Mouse (Mus musculus) layer of hippocampus, adult 2 months (tissue): ENCODE measurements around the gene Pik3r1. TPM values are rescaled to one million over a fixed set of nuclear protein-coding genes. Genes with fewer than 3 reads are reported as not detected.
A peak's percentile ranks its signal among the peaks of the same experiment; 100 is the strongest.

Experiments used
- DNase-seq, 2 experiments: peaks; one replicate each; pipeline ENCODE4 v3.0.0; 2022; ENCODE audit warnings: low spot score in 2 of 2
- H3K27ac ChIP-seq: fragments of 200-600 bp; 2 replicates; pipeline ENCODE4 v1.8.1; 2022
- H3K4me3 ChIP-seq: fragments of 200-600 bp; 2 replicates; pipeline ENCODE4 v1.8.1; 2022; ENCODE audit warnings: mild to moderate bottlenecking
- CTCF ChIP-seq: fragments of 200-600 bp; conservative IDR thresholded peaks from 2 replicates; pipeline ENCODE4 v1.8.1; 2022; ENCODE audit warnings: antibody characterized with exemption, mild to moderate bottlenecking, moderate library complexity
- total RNA-seq, 2 experiments: library from RNA; stranded (reverse); gene quantifications; 2 replicates each; pipeline ENCODE4 v1.2.3; 2021

The Pik3r1 gene
- total RNA-seq, 2 experiments from 2014 or later = 79.8 to 80.8 TPM

DNA sequence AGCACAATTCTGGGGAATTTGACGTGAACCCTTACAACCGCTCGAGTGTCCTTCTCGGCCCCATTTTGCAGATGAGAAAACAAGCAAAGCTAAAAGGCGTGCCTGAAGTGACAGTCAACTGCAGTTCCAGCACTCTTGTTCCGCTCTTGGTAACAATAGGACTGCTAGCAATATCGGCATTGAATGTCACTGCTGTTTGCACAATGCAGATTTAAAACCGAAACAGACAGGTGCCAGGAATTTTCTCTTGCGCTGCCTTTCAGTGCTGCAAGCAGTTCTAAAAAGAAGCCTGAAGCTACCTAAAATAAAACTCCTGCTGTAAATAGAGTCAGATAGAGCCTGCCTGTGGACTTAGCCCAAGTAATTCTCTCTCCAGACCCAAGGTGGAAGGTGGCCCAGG, 4.3 kb downstream of the Pik3r1 start:
- no peak for DNase-seq
- H3K4me3 ChIP-seq = peak overlapping the region; percentile 28
- H3K27ac ChIP-seq = 0 out of 2 replicates have a peak overlapping the region, but pooled peaks have one; percentile 23
- TF ChIP-seq CTCF = no peak

- no peak for DNase-seq
- Histone ChIP-seq H3K27ac (0 out of 2 replicates have a peak overlapping the region, but pooled peaks have one; percentile 39), H3K4me3 (peak overlapping the region; percentile 28; the same call in 1 of the 2 replicates)
- TF ChIP-seq CTCF = peak; percentile 46
Observed at GRCm38 (mm10) chr13:101763149-101763548, 4.9 kb downstream of the Pik3r1 start.

DNA sequence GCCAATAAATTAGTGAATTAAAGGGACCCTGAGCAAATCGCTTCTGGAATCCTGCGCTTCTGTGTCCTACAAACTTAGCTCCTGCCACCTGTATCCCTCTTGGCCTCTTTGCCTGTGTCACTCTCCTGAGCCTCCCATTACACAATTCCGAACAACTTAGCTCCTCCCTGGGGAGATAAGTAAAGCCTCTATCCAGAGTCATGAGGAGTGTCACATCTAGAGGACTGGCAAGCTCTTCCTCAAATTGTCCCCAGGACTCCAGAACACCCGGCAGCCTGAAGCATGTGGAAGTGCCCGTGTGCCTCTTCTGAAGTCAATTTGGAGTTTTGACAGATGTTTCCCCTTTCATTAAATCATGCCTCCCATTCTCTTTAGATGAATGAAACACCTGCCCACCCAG, 6.4 kb downstream of the Pik3r1 start:
- DNase-seq = no peak
- TF ChIP-seq CTCF = no peak

DNA sequence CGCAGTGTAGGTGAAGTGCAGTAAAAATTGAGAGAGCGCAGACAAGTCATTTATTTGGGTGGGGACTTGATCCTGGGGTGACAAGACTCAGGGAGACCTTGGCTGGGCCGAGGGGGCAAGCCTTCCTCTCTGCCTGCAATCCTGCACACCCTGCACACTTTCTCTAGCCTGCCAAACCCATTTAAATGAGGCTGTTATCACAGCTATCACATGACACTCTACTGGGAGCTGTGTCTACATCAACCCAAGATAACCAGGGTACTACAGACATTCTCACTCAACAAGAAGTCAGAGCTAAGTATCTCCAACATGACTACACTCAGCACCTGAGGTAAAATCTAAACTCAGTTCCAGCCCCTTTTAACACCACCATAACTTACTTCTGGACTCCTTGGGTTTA, 7.1 kb downstream of the Pik3r1 start:
- no peak for TF ChIP-seq CTCF

More for the DNA sequence above, 6.4 kb downstream of the Pik3r1 start:
- Histone ChIP-seq H3K27ac (no peak overlapping the region), H3K4me3 (no peak overlapping the region)

GRCm38 (mm10) chr13:101760001-101760687, 7.9 kb downstream of the Pik3r1 start:
- Histone ChIP-seq H3K4me3 (no peak overlapping the region), H3K27ac (peak overlapping the region; percentile 70; the same call in 1 of the 2 replicates)
- DNase-seq = no peak
- no peak for TF ChIP-seq CTCF

More for the DNA sequence above, 7.1 kb downstream of the Pik3r1 start:
- no peak for DNase-seq
- H3K27ac ChIP-seq = peak overlapping the region; percentile 46; the same call in 1 of the 2 replicates
- H3K4me3 ChIP-seq = no peak overlapping the region

DNA sequence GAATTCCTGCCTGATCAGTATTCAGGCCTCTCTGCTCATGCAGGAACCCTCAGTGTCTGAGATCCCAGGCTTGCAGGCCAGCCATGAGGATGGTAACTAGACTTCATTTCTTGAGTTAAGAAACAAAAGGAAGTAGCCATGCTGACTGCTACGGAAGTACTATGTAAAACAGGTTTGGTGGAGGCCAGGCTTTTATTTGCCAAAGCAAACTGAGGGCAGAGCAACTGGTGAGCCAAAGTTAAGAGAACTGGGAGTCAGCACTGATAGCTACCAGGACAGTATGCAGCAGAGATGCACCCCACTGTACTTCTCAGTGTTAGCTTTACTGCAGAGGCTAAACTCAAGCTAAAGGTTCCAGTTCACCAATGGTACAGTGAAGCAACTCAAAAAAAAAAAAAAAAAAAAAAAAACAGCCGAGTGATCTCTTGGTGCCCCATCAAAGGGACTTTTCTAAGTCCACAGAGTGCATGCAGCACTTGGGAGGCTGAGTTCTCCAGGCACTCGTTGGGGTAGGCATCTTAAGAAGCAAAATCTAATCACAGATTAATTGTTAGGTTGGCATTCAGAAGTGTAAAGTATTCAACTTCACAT, 8.6 kb downstream of the Pik3r1 start:
- H3K4me3 ChIP-seq = no peak overlapping the region
- H3K27ac ChIP-seq = peak overlapping the region; percentile 70
- no peak for TF ChIP-seq CTCF
- no peak for DNase-seq

DNA sequence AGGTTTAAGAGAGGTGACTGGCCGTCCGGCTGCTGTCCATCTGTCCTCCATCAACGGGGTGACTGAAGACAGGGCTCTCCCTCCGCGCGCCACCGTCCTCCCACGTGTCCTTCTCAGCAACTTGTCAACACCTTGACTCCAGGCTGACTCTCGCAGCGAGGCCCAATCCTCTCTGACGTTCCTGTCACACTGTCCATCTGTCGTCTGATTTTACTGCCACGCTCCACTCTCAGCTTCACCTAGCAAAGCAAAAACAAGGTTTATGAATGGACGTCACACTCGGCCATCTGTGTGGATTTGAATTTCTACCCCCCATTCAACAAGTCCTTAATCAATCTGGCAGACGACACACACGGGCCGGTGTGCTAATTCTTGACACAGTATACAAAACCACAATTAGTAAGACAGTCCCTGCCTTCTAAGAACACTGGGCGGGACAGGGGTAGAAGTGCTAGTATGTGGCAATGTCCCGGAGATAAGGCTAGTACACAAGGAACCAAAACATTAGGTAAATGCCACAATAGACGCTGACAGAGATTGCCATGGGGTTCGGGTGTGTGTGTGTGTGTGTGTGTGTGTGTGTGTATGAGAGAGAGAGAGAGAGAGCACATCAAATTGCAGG, 10.1 kb downstream of the Pik3r1 start:
- Histone ChIP-seq H3K4me3 (no peak overlapping the region), H3K27ac (peak overlapping the region; percentile 23; the same call in 1 of the 2 replicates)
- no peak for DNase-seq
- no peak for TF ChIP-seq CTCF

GRCm38 (mm10) chr13:101755228-101755627, 12.8 kb downstream of the Pik3r1 start:
- Histone ChIP-seq H3K4me3 (no peak overlapping the region), H3K27ac (no peak overlapping the region)
- TF ChIP-seq CTCF = no peak
- no peak for DNase-seq

GRCm38 (mm10) chr13:101753639-101754038, 14.4 kb downstream of the Pik3r1 start:
- Histone ChIP-seq H3K4me3 (no peak overlapping the region), H3K27ac (no peak overlapping the region)
- no peak for TF ChIP-seq CTCF
- DNase-seq = no peak

- no peak for TF ChIP-seq CTCF
- Histone ChIP-seq H3K4me3 (no peak overlapping the region), H3K27ac (no peak overlapping the region)
- no peak for DNase-seq
Observed at GRCm38 (mm10) chr13:101751816-101752215, 16.2 kb downstream of the Pik3r1 start.

DNA sequence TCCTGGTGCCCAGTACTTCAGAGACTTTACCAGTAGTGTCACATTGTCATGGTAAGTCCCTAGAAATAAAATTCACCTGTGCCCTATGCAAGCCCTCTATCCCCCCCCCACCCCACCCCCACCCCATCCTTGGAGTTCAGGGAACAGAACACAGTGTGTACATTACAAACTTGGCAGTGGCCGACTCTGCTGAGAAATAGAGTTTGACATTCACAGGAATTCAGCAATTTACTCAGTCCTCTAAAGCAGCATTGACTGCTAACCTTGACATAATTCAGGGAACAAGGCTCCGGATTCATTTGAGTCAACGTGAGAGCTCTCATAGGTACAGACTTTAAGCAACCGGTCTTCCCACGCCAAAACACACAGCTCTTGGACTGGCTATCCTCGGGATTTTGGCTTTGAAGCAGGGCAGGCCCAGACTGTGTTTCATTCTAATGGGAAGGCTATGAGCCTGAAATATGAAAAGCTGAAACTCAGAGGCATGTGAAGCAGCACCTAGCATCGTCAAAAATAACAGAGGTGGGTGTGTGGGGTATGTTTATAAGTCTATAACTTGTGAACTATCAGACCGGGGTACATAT, 21.9 kb downstream of the Pik3r1 start:
- Histone ChIP-seq H3K4me3 (no peak overlapping the region), H3K27ac (no peak overlapping the region)
- no peak for DNase-seq
- no peak for TF ChIP-seq CTCF

DNA sequence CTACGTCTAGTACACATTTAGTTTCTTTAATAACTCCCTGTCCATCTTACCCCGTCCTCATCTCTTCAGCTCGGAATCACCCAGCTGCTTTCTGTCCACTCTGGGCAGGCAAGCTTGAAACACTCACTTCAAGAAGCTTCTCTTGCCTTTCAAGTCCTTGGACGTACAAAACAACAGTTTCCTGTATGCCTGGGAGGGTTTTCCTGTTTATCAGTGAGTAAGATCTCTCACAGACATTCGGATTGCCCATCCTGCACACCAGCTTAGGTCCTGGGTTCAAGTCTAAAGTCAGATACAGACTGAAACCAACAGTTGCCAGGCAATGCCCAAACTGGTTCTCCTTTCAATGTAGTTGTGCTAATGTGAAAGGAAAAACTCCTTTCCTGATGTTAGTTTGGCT, 23.1 kb downstream of the Pik3r1 start:
- no peak for DNase-seq
- TF ChIP-seq CTCF = no peak
- Histone ChIP-seq H3K4me3 (no peak overlapping the region), H3K27ac (no peak overlapping the region)

GRCm38 (mm10) chr13:101744053-101744452, 24.0 kb downstream of the Pik3r1 start:
- no peak for TF ChIP-seq CTCF
- H3K27ac ChIP-seq = no peak overlapping the region

GRCm38 (mm10) chr13:101743247-101743646, 24.8 kb downstream of the Pik3r1 start:
- no peak for DNase-seq
- Histone ChIP-seq H3K27ac (no peak overlapping the region), H3K4me3 (no peak overlapping the region)
- TF ChIP-seq CTCF = no peak

More at GRCm38 (mm10) chr13:101744053-101744452, 24.0 kb downstream of the Pik3r1 start:
- no peak for DNase-seq
- H3K4me3 ChIP-seq = no peak overlapping the region
